ENCODE assay signal across 26 mouse cellular contexts in the genomic region with DNA sequence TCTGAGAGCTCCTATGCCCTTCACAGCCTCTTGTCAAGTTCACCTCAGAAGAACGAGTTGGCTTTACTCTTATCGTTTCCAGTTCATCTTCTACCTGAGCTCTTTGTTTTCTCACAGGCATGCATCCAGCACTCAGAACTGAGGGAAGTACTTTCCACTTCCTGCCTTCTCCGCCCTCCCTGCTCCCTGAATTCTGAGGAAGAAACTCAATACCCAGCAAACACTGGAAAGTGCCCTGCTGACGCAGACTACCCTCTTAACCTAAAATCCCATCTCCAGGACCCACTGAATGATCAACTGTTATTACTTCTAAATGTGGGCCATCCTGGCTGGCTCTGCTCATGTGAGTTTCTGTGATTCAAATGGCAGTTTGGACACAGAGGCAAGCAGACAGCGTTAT. TPM values are rescaled to one million over a fixed set of nuclear protein-coding genes. Genes with fewer than 3 reads are reported as not detected.
DNase-seq lines count a peak whose midpoint lies in the region; ATAC-seq lines count a peak whose summit lies in the region.
"Had no signal": no experiment of that assay in that cellular context is flagged by ENCODE, and none has a peak within 500 bp of the region (broad histone marks: within the 10 kb centered on the region; RNA-seq: fewer than 3 reads in every experiment).

No protein-coding gene starts in this region.

- H3K4me2 ChIP-seq in lung, embryonic 15.5 days, result no peak overlapping the region
- H3K4me2 ChIP-seq: embryonic facial prominence, embryonic 12.5 days; embryonic facial prominence, embryonic 15.5 days; heart, embryonic 12.5 days; heart, embryonic 15.5 days; hindbrain, embryonic 14.5 days had no signal

- no peaks in the 10 kb centered on the region for H3K9me3 ChIP-seq in lung, embryonic 15.5 days
- H3K9me3 ChIP-seq: embryonic facial prominence, embryonic 12.5 days; embryonic facial prominence, embryonic 15.5 days; heart, embryonic 12.5 days; heart, embryonic 15.5 days had no signal

- WGBS in lung, embryonic 15.5 days, result 56% methylated on average over 5 of the region's 5 CpGs

- H3K4me3 ChIP-seq in lung, embryonic 15.5 days, result no peak overlapping the region
- H3K4me3 ChIP-seq: embryonic facial prominence, embryonic 12.5 days; embryonic facial prominence, embryonic 15.5 days; heart, adult 2 months; heart, embryonic 12.5 days; heart, embryonic 15.5 days had no signal

- H3K27ac ChIP-seq in lung, embryonic 15.5 days, result peak overlapping the region; percentile 1; the same call in 1 of the 2 replicates
- H3K27ac ChIP-seq: embryonic facial prominence, embryonic 12.5 days; embryonic facial prominence, embryonic 15.5 days; heart, adult 2 months; heart, embryonic 15.5 days; hindbrain, embryonic 14.5 days; hindbrain, postnatal 0 days had no signal

- H3K36me3 ChIP-seq in lung, embryonic 15.5 days, result no peaks in the 10 kb centered on the region
- H3K36me3 ChIP-seq: embryonic facial prominence, embryonic 12.5 days; embryonic facial prominence, embryonic 15.5 days; heart, embryonic 12.5 days; heart, embryonic 15.5 days had no signal

- no peak overlapping the region for H3K9ac ChIP-seq in lung, embryonic 15.5 days
- H3K9ac ChIP-seq: embryonic facial prominence, embryonic 12.5 days; embryonic facial prominence, embryonic 15.5 days; forebrain, postnatal 0 days; heart, embryonic 12.5 days; heart, embryonic 15.5 days; hindbrain, embryonic 14.5 days had no signal

- ATAC-seq in lung, embryonic 15.5 days (ENCODE audit: borderline replicate concordance, extremely low read depth, low FRiP score, low TSS enrichment), result no peak
- ATAC-seq: forebrain, embryonic 14.5 days; forebrain, postnatal 0 days; hindbrain, postnatal 0 days; Patski had no signal

- H3K27me3 ChIP-seq in lung, embryonic 15.5 days, result no peaks in the 10 kb centered on the region
- H3K27me3 ChIP-seq: embryonic facial prominence, embryonic 12.5 days; embryonic facial prominence, embryonic 15.5 days; heart, embryonic 12.5 days; heart, embryonic 15.5 days; Patski had no signal

- H3K4me1 ChIP-seq in lung, embryonic 15.5 days, result peaks cover 3% of the 10 kb centered on the region; the same call in 1 of the 2 replicates
- H3K4me1 ChIP-seq: embryonic facial prominence, embryonic 12.5 days had no signal

- peak; percentile 72 for DNase-seq in heart, adult 11 months
- DNase-seq in heart, postnatal 4 days, result no peak
- peak; percentile 39 for DNase-seq in lung, postnatal 10 days
- DNase-seq in lung, postnatal 36 days, result peak; percentile 71
- no peak for DNase-seq in kidney, adult 18-20 months
- no peak for DNase-seq in kidney, postnatal 36 days
- DNase-seq: adrenal gland, postnatal 10 days; adrenal gland, postnatal 36 days; cerebellum, adult 18-20 months; cerebellum, adult 9-10 months; cerebellum, postnatal 25 days; forebrain, postnatal 0 days; gastrocnemius, postnatal 25 days; heart, adult 2 months; heart, postnatal 10 days; heart, postnatal 36 days had no signal

RNA-seq across cellular contexts. Expression of a gene that starts 8.7 kb away (rescaled TPM):
- 1 to 10 TPM; 2.3 to 2.6 TPM for total RNA-seq in heart, postnatal 4 days (2021)
- polyA plus RNA-seq in lung, embryonic 15.5 days (2015; fragmentation: Nextera tagmentation; extraction: Ambion mirVana), result 1.8 and 1.9 TPM in 2 replicates
- total RNA-seq: common myeloid progenitor, adult 5-6 weeks had no signal

Comparison
In these comparisons a context has a peak if more than half of its experiments do, and no peak if none do; other contexts are left out.
1. DNase-seq: peak in heart, adult 11 months (single experiment), lung, postnatal 10 days (single experiment) and lung, postnatal 36 days (single experiment); none in heart, postnatal 4 days (single experiment), kidney, adult 18-20 months (single experiment) and kidney, postnatal 36 days (0 of 2).